Mouse (Mus musculus) CH12.LX (cell line): ENCODE measurements around the gene Nat10. TPM values are rescaled to one million over a fixed set of nuclear protein-coding genes. Genes with fewer than 3 reads are reported as not detected.

Experiments
- DNase-seq: peaks from one replicate; pipeline ENCODE4 v3.0.0-alpha.2; 2013; ENCODE audit errors: extremely low read depth
- H3K27ac ChIP-seq: 2 replicates; pipeline ENCODE4 v1.5.1; 2012; ENCODE audit warnings: low read depth, mild to moderate bottlenecking, control low read depth, moderate library complexity; ENCODE audit not compliant: insufficient read depth
- H3K27me3 ChIP-seq: replicated peaks from 2 replicates; pipeline ENCODE3; 2012; ENCODE audit warnings: inconsistent platforms
- H3K36me3 ChIP-seq, 2 experiments: replicated peaks in 1 of 2; 2 replicates each; pipeline versions ENCODE3 to v1.6.1; 2012; ENCODE audit warnings: inconsistent platforms in 1 of 2, low read length in 1 of 2, mild to moderate bottlenecking in 1 of 2, mixed read lengths in 1 of 2, moderate library complexity in 1 of 2; ENCODE audit not compliant: control insufficient read depth in 1 of 2, insufficient read depth in 1 of 2
- H3K4me1 ChIP-seq, 2 experiments: 2 replicates each; pipeline ENCODE4 v1.6.1; 2012; ENCODE audit warnings: inconsistent platforms in 1 of 2, moderate library complexity in 1 of 2; ENCODE audit not compliant: insufficient read depth in 2 of 2, control insufficient read depth in 1 of 2
- H3K4me2 ChIP-seq: 2 replicates; pipeline ENCODE4 v1.6.1; 2012; ENCODE audit warnings: low read depth, mild to moderate bottlenecking, control low read depth; ENCODE audit not compliant: poor library complexity, insufficient read depth, severe bottlenecking
- H3K4me3 ChIP-seq, 3 experiments: fragments of 150-350 bp in 1 of 3; sonication (generic) in 1 of 3; replicated peaks in 1 of 3; 2 replicates each; pipeline versions ENCODE3 to v1.5.1; 2011 to 2012; ENCODE audit warnings: low read depth in 2 of 3, low read length in 2 of 3, mild to moderate bottlenecking in 2 of 3, moderate library complexity in 2 of 3, control low read depth in 1 of 3, improper control_type of control experiment in 1 of 3, inconsistent platforms in 1 of 3, mixed read lengths in 1 of 3; ENCODE audit not compliant: poor library complexity in 1 of 3
- H3K79me2 ChIP-seq: replicated peaks from 2 replicates; pipeline ENCODE4 v1.6.1; 2012; ENCODE audit warnings: mild to moderate bottlenecking, moderate library complexity; ENCODE audit not compliant: control insufficient read depth, poor library complexity, insufficient read depth, severe bottlenecking; ENCODE audit errors: extremely low read depth
- H3K9ac ChIP-seq: 2 replicates; pipeline ENCODE4 v1.6.1; 2012; ENCODE audit warnings: low read depth, mild to moderate bottlenecking, control low read depth, moderate library complexity; ENCODE audit not compliant: insufficient read depth
- H3K9me3 ChIP-seq: replicated peaks from 2 replicates; pipeline ENCODE3; 2012; ENCODE audit warnings: low read length, inconsistent platforms, mixed read lengths
- CHD1 ChIP-seq: IDR thresholded peaks from 2 replicates; pipeline ENCODE4 v1.6.1; 2012; ENCODE audit warnings: low read depth, low read length, improper control_type of control experiment, inconsistent platforms
- CHD2 ChIP-seq: IDR thresholded peaks from 2 replicates; pipeline ENCODE4 v1.6.1; 2011; ENCODE audit warnings: low read length, improper control_type of control experiment
- E2F4 ChIP-seq: IDR thresholded peaks from 2 replicates; pipeline ENCODE4 v1.6.1; 2011; ENCODE audit warnings: low read depth, low read length, improper control_type of control experiment; ENCODE audit not compliant: insufficient replicate concordance
- ETS1 ChIP-seq: conservative IDR thresholded peaks from 2 replicates; pipeline ENCODE4 v1.6.1; 2012; ENCODE audit warnings: low read depth, mild to moderate bottlenecking, inconsistent platforms, low read length, improper control_type of control experiment, moderate library complexity
- HCFC1 ChIP-seq: IDR thresholded peaks from 2 replicates; pipeline ENCODE4 v1.6.1; 2012; ENCODE audit warnings: low read depth, mild to moderate bottlenecking, inconsistent platforms, low read length, improper control_type of control experiment
- IRF4 ChIP-seq: IDR thresholded peaks from 2 replicates; pipeline ENCODE4 v1.6.1; 2014; ENCODE audit warnings: low read depth, mild to moderate bottlenecking, inconsistent platforms, low read length, improper control_type of control experiment
- JUN ChIP-seq: IDR thresholded peaks from 2 replicates; pipeline ENCODE4 v1.6.1; 2011; ENCODE audit warnings: low read depth, mild to moderate bottlenecking, low read length, improper control_type of control experiment, moderate library complexity; ENCODE audit not compliant: insufficient read depth
- JUND ChIP-seq: conservative IDR thresholded peaks from 2 replicates; pipeline ENCODE4 v1.6.1; 2011; ENCODE audit warnings: low read depth, low read length, improper control_type of control experiment
- MAFK ChIP-seq: IDR thresholded peaks from 2 replicates; pipeline ENCODE4 v1.6.1; 2011; ENCODE audit warnings: low read length, improper control_type of control experiment; ENCODE audit not compliant: insufficient replicate concordance
- MAZ ChIP-seq: IDR thresholded peaks from 2 replicates; pipeline ENCODE4 v1.6.1; 2012; ENCODE audit warnings: low read depth, mild to moderate bottlenecking, inconsistent platforms, low read length, improper control_type of control experiment, moderate library complexity
- MEF2A ChIP-seq: IDR thresholded peaks from 2 replicates; pipeline ENCODE4 v1.6.1; 2014; ENCODE audit warnings: low read depth, mild to moderate bottlenecking, inconsistent platforms, low read length, improper control_type of control experiment, borderline replicate concordance
- MYC ChIP-seq: IDR thresholded peaks from 2 replicates; pipeline ENCODE4 v1.6.1; 2011; ENCODE audit warnings: low read depth, mild to moderate bottlenecking, improper control_type of control experiment, low read length
- NELFE ChIP-seq: IDR thresholded peaks from 2 replicates; pipeline ENCODE4 v1.6.1; 2011; ENCODE audit warnings: low read depth, low read length, improper control_type of control experiment
- NRF1 ChIP-seq: IDR thresholded peaks from 2 replicates; pipeline ENCODE4 v1.6.1; 2014; ENCODE audit warnings: low read depth, mild to moderate bottlenecking, inconsistent platforms, low read length, improper control_type of control experiment, moderate library complexity
- POLR2A ChIP-seq: IDR thresholded peaks from 2 replicates; pipeline ENCODE4 v1.6.1; 2011; ENCODE audit warnings: low read depth, mild to moderate bottlenecking, improper control_type of control experiment, low read length
- RAD21 ChIP-seq: IDR thresholded peaks from 2 replicates; pipeline ENCODE4 v1.6.1; 2011; ENCODE audit warnings: low read depth, mild to moderate bottlenecking, low read length, improper control_type of control experiment, moderate library complexity
- RCOR1 ChIP-seq: conservative IDR thresholded peaks from 2 replicates; pipeline ENCODE4 v1.6.1; 2012; ENCODE audit warnings: low read depth, mild to moderate bottlenecking, inconsistent platforms, low read length, improper control_type of control experiment
- SIN3A ChIP-seq: IDR thresholded peaks from 2 replicates; pipeline ENCODE4 v1.6.1; 2012; ENCODE audit warnings: low read length, improper control_type of control experiment, inconsistent platforms
- TBP ChIP-seq: conservative IDR thresholded peaks from 2 replicates; pipeline ENCODE4 v1.6.1; 2011; ENCODE audit warnings: low read depth, low read length, improper control_type of control experiment
- TCF12 ChIP-seq: IDR thresholded peaks from 2 replicates; pipeline ENCODE4 v1.6.1; 2014; ENCODE audit warnings: low read depth, mild to moderate bottlenecking, inconsistent platforms, low read length, improper control_type of control experiment
- USF1 ChIP-seq: IDR thresholded peaks from 2 replicates; pipeline ENCODE4 v1.6.1; 2014; ENCODE audit warnings: low read depth, mild to moderate bottlenecking, inconsistent platforms, low read length, improper control_type of control experiment
- ZC3H11A ChIP-seq: IDR thresholded peaks from 2 replicates; pipeline ENCODE4 v1.6.1; 2012; ENCODE audit warnings: low read depth, mild to moderate bottlenecking, inconsistent platforms, low read length, improper control_type of control experiment
- ZKSCAN1 ChIP-seq: IDR thresholded peaks from 2 replicates; pipeline ENCODE4 v1.6.1; 2012; ENCODE audit warnings: low read depth, inconsistent platforms, low read length, improper control_type of control experiment, borderline replicate concordance
- ZMIZ1 ChIP-seq: IDR thresholded peaks from 2 replicates; pipeline ENCODE4 v1.6.1; 2012; ENCODE audit warnings: low read depth, mild to moderate bottlenecking, inconsistent platforms, low read length, improper control_type of control experiment
- ZNF384 ChIP-seq: IDR thresholded peaks from 2 replicates; pipeline ENCODE4 v1.6.1; 2012; ENCODE audit warnings: low read depth, low read length, improper control_type of control experiment, inconsistent platforms
- dilution Hi-C: fragments of 300-500 bp; cut with MboI; formaldehyde crosslinking; loops from 2 replicates; pipeline ENCODE4 v1.14.3; 2020; ENCODE audit warnings: low sequenced_read_pairs; ENCODE audit not compliant: extremely low pct_unique_long_range_greater_than_20kb, extremely low pct_ligation_motif_present
- in situ Hi-C: fragments of 300-500 bp; cut with MboI; formaldehyde crosslinking; loops from 3 replicates; pipeline ENCODE4 v1.14.3; 2019; ENCODE audit warnings: low sequenced_read_pairs, low pct_ligation_motif_present, low pct_unique_long_range_greater_than_20kb, mixed read lengths
- polyA plus RNA-seq: library from polyadenylated mRNA; unstranded; fragments of >175 nt; gene quantifications from 2 replicates; pipeline ENCODE4 v1.2.1, GENCODE M21; 2012; ENCODE audit warnings: low read depth; ENCODE audit not compliant: insufficient read length
- total RNA-seq, 2 experiments: library from RNA; depleted of rRNA; stranded (reverse); fragments of 300-350 nt in 1 of 2; fragments of >200 nt in 1 of 2; gene quantifications; 2 replicates each; pipeline ENCODE4 v1.2.3; 2012 to 2014

Nat10 gene
- total and polyA plus RNA-seq, 3 experiments: 31.0 to 83.6 (median 36.0) TPM

DNA sequence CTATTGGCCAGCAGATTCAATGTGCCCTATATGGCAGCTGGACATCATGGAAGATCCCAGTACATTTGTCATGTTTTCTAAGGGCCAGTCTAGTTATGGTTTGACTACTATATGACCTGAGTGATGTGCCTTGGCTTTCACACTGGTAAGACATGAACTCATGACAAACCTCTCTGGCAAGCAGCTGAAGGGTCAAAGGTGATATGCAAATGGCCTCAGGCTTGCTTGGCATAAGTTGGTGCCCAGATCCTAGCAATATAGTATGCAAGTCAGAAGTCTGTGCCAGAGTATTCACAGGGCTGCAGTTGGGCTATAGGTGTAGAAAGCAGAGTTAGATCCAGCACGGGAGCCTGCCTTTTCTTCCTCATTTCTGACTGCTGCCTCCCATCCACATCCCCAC is 69.8 kb downstream of the Nat10 start:
- TF ChIP-seq JUN (no peak), SIN3A (no peak), E2F4 (no peak), ETS1 (no peak), HCFC1 (no peak), IRF4 (no peak), MYC (no peak), JUND (no peak), ZC3H11A (no peak), MEF2A (no peak), RCOR1 (no peak)
- dilution Hi-C loops (no loop called here), in situ Hi-C loops (loop anchor here (5.0 kb wide), 1 partner anchor 124 kb away; the partner anchor contains the start of gene Abtb2)
- Histone ChIP-seq H3K27ac (no peak overlapping the region), H3K36me3 (peaks cover 0 to 11% of the 10 kb centered on the region in 2 experiments), H3K4me1 (peaks cover 0 to 41% of the 10 kb centered on the region in 2 experiments; a peak in 2 of 4 replicates), H3K4me2 (no peak overlapping the region), H3K27me3 (no peaks in the 10 kb centered on the region), H3K4me3 (no peak overlapping the region), H3K9ac (no peak overlapping the region), H3K79me2 (no peaks in the 10 kb centered on the region), H3K9me3 (no peaks in the 10 kb centered on the region)
- no peak for DNase-seq

DNA sequence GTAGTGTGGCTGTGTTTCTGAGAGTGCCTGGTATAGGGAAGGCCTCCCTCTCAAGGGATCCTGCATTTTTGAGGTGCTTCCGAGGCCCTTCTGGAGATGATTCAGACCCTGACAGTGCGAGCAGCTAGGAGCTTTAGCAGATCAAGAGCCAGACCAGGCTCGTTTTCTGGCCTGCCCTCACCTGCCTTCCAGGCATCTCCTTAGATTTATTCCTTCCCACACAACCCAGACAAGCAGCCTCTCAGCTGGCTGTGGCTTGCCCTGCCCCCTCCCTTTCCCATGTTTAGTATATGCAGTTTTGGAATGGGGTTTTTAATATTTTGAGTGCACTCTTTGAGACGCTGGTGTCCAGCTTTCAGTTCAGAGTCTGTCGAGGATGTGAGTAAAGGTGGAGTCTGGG is 70.2 kb downstream of the Nat10 start:
- Histone ChIP-seq H3K4me1 (peaks cover 4 to 46% of the 10 kb centered on the region in 2 experiments), H3K27me3 (no peaks in the 10 kb centered on the region), H3K4me3 (no peak overlapping the region), H3K79me2 (no peaks in the 10 kb centered on the region), H3K4me2 (no peak overlapping the region), H3K9ac (no peak overlapping the region), H3K9me3 (no peaks in the 10 kb centered on the region), H3K36me3 (peaks cover 0 to 11% of the 10 kb centered on the region in 2 experiments), H3K27ac (no peak overlapping the region)
- TF ChIP-seq MYC: no peak
- TF ChIP-seq RAD21: no peak
- TF ChIP-seq IRF4: no peak
- no peak for TF ChIP-seq JUN
- no peak for TF ChIP-seq CHD2
- TF ChIP-seq CHD1: no peak
- TF ChIP-seq ETS1: no peak
- no peak for TF ChIP-seq MAZ
- no peak for TF ChIP-seq ZKSCAN1
- TF ChIP-seq POLR2A: no peak
- no peak for TF ChIP-seq TBP
- TF ChIP-seq USF1: no peak
- TF ChIP-seq SIN3A: no peak
- TF ChIP-seq RCOR1: no peak
- TF ChIP-seq TCF12: no peak
- TF ChIP-seq NELFE: no peak
- TF ChIP-seq ZMIZ1: no peak
- no peak for TF ChIP-seq MAFK
- TF ChIP-seq ZNF384: no peak
- no peak for TF ChIP-seq NRF1
- in situ Hi-C loops (loop anchor here (5.0 kb wide), 1 partner anchor 124 kb away; the partner anchor contains the start of gene Abtb2), dilution Hi-C loops (no loop called here)
- no peak for DNase-seq
